8 mouse cellular contexts compared by ENCODE assay signal in the genomic region with DNA sequence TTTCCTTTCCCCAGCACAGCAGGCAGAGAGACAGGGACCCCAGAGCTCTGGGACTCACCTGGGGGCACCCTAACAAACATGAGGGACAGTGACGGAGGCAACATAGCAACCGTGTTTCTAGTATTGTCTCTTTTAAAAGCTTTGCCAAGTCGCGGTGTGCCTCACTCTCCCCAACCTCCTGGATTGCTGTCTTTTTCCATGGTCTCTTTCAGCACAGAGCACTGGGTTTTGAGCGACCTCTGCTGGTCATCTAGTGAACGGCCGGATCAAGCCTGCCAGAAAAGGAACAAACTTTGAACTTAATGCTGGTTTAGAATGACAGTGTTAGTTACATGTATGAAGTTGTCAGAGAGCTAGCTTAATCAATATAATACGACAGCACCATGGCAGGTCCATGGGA. TPM values are rescaled to one million over a fixed set of nuclear protein-coding genes. Genes with fewer than 3 reads are reported as not detected.
DNase-seq lines count a peak whose midpoint lies in the region; ATAC-seq and TF ChIP-seq lines count a peak whose summit lies in the region.

No protein-coding gene starts in this region.

- DNase-seq in cerebellum, adult 11 months: peak; percentile 80
- DNase-seq in cerebellum, adult 2 months: peak; percentile 69 to 82
- peak; percentile 51 to 73 for DNase-seq in frontal cortex, postnatal 14 days (ENCODE audit: low spot score in 2 of 2)
- DNase-seq in induced T-regulatory cell, adult 2 months (ENCODE audit: low read depth): peak; percentile 81
- DNase-seq in left cerebral cortex, adult 11 months (ENCODE audit: low spot score): peak; percentile 57
- DNase-seq in midbrain, embryonic 11.5 days (ENCODE audit: low spot score, missing footprints): peak; percentile 97

- no peak overlapping the region for H3K9ac ChIP-seq in midbrain, embryonic 11.5 days (ENCODE audit: low read length)

- H3K4me1 ChIP-seq in cerebellum, adult 2 months (ENCODE audit: control insufficient read depth, insufficient read depth, low read length): peaks cover 20% of the 10 kb centered on the region
- no peaks in the 10 kb centered on the region for H3K4me1 ChIP-seq in midbrain, embryonic 11.5 days (ENCODE audit: control insufficient read depth, insufficient read depth, low read length)
- no peaks in the 10 kb centered on the region for H3K4me1 ChIP-seq in small intestine, adult 2 months (ENCODE audit: control insufficient read depth, insufficient read depth, insufficient read length, low read length)

- no peaks in the 10 kb centered on the region for H3K9me3 ChIP-seq in midbrain, embryonic 11.5 days (ENCODE audit: control insufficient read depth, low read length)

- no peak overlapping the region for H3K27ac ChIP-seq in cerebellum, adult 2 months (ENCODE audit: insufficient read depth, low read length)
- H3K27ac ChIP-seq in midbrain, embryonic 11.5 days (ENCODE audit: low read depth, low read length): no peak overlapping the region
- H3K27ac ChIP-seq in small intestine, adult 2 months (ENCODE audit: insufficient read depth, low read depth, low read length): no peak overlapping the region

- H3K27me3 ChIP-seq in cerebellum, adult 2 months (ENCODE audit: control insufficient read depth, insufficient read depth, low read length): no peaks in the 10 kb centered on the region
- peaks cover 5% of the 10 kb centered on the region for H3K27me3 ChIP-seq in midbrain, embryonic 11.5 days (ENCODE audit: control insufficient read depth, insufficient read depth, low read length)
- H3K27me3 ChIP-seq in small intestine, adult 2 months (ENCODE audit: control insufficient read depth, insufficient read depth, low read length): no peaks in the 10 kb centered on the region

- TF ChIP-seq CTCF in cerebellum, adult 2 months (IDR thresholded peaks at IDR 0.05; ENCODE audit: borderline replicate concordance, insufficient read depth, low read depth, low read length): peak; percentile 94
- TF ChIP-seq CTCF in small intestine, adult 2 months (IDR thresholded peaks at IDR 0.05; ENCODE audit: extremely low read depth, insufficient read length, insufficient replicate concordance, low read depth, low read length): peak; percentile 96; the same call in 1 of the 2 replicates

- TF ChIP-seq POLR2A in cerebellum, adult 2 months (IDR thresholded peaks at IDR 0.05; ENCODE audit: borderline replicate concordance, insufficient read depth, low read length): no peak
- TF ChIP-seq POLR2A in small intestine, adult 2 months (IDR thresholded peaks at IDR 0.05; ENCODE audit: low read depth, low read length): no peak

- H3K4me3 ChIP-seq in cerebellum, adult 2 months (replicated peaks; ENCODE audit: insufficient read depth, low read depth, low read length): no peak overlapping the region
- H3K4me3 ChIP-seq in midbrain, embryonic 11.5 days (ENCODE audit: low read depth, low read length): no peak overlapping the region
- H3K4me3 ChIP-seq in small intestine, adult 2 months (ENCODE audit: low read depth, low read length): no peak overlapping the region

- H3K4me2 ChIP-seq in midbrain, embryonic 11.5 days: no peak overlapping the region

- H3K36me3 ChIP-seq in midbrain, embryonic 11.5 days (ENCODE audit: control insufficient read depth, insufficient read depth, low read length): no peaks in the 10 kb centered on the region
- H3K36me3 ChIP-seq in small intestine, adult 2 months (ENCODE audit: control insufficient read depth, insufficient read depth, low read length): peaks cover 10% of the 10 kb centered on the region

- WGBS in cerebellum, adult 2 months: 1% methylated on average over 8 of the region's 8 CpGs
- WGBS in midbrain, embryonic 11.5 days: 2% methylated on average over 8 of the region's 8 CpGs
- 1% methylated on average over 8 of the region's 8 CpGs for WGBS in small intestine, adult 2 months

- no peak for ATAC-seq in cerebellum, adult (ENCODE audit: insufficient number of reproducible peaks, low FRiP score, low TSS enrichment)
- ATAC-seq in midbrain, embryonic 11.5 days (ENCODE audit: low FRiP score): no peak

RNA-seq across cellular contexts. Expression of a gene that starts 14.5 kb away (rescaled TPM):
- 0.59 and 0.90 TPM in 2 replicates for polyA plus RNA-seq in cerebellum, adult 2 months (2012; rRNA removed)
- 0.74 and 1.4 TPM in 2 replicates for polyA plus RNA-seq in midbrain, embryonic 11.5 days (2014; fragmentation: Nextera tagmentation; extraction: Ambion mirVana)
- 67.6 and 210 TPM in 2 replicates for polyA plus RNA-seq in small intestine, adult 2 months (2012; rRNA removed)

RNA-seq across cellular contexts. Expression of a gene that starts 25.7 kb away (rescaled TPM):
- 0.11 and 0.28 TPM in 2 replicates for polyA plus RNA-seq in cerebellum, adult 2 months (2012; rRNA removed)
- polyA plus RNA-seq in midbrain, embryonic 11.5 days (2014; fragmentation: Nextera tagmentation; extraction: Ambion mirVana): 0.04 and 0.14 TPM in 2 replicates
- 1.7 and 2.2 TPM in 2 replicates for polyA plus RNA-seq in small intestine, adult 2 months (2012; rRNA removed)

Comparison
In these comparisons a context has a peak if more than half of its experiments do, and no peak if none do; other contexts are left out.
1. RNA of a gene that starts 14.5 kb away (polyA plus RNA-seq): 67.6 to 210 TPM in small intestine, adult 2 months; 0.59 to 0.90 TPM in cerebellum, adult 2 months and 0.74 to 1.4 TPM in midbrain, embryonic 11.5 days; every median in the first group is over 10 times any median in the second.
2. Peak in every context shown above with its lines, with median percentiles within 50 percentile points of each other: DNase-seq.